Mouse (Mus musculus): ENCODE measurements at regions not wholly inside any gene's neighbourhood (a gene's known extent, or its start where the extent isn't known, plus 50 kb on each side); places are given as distances from the start of the nearest gene placed in this dataset.

- H3K27ac ChIP-seq (replicated peaks; ENCODE audit: low read depth, low read length) = no peak overlapping the region
- no peak overlapping the region for H3K4me3 ChIP-seq (ENCODE audit: low read depth, low read length)
- no peaks in the 10 kb centered on the region for H3K9me3 ChIP-seq (replicated peaks; ENCODE audit: control insufficient read depth, low read length)
- DNase-seq (ENCODE audit: low spot score) (no peak), ATAC-seq (replicated peaks; ENCODE audit: insufficient number of reproducible peaks, low FRiP score, low TSS enrichment, low read depth) (no peak)
- no peaks in the 10 kb centered on the region for H3K4me1 ChIP-seq (ENCODE audit: control insufficient read depth, insufficient read depth, low read length)
- no peaks in the 10 kb centered on the region for H3K36me3 ChIP-seq (replicated peaks; ENCODE audit: control insufficient read depth, insufficient read depth, low read depth, low read length)
- H3K27me3 ChIP-seq (ENCODE audit: control insufficient read depth, insufficient read depth, low read length) = no peaks in the 10 kb centered on the region
- no peak overlapping the region for H3K9ac ChIP-seq (replicated peaks; ENCODE audit: low read length)
- no peak overlapping the region for H3K4me2 ChIP-seq (ENCODE audit: low read depth, low read length)
- WGBS = 41% methylated on average over 2 of the region's 2 CpGs
These were observed 355.4 kb upstream of the Marcks start for GRCm38 (mm10) chr10:37494098-37494497.

GRCm38 (mm10) chr10:37484311-37485023, 345.7 kb upstream of the Marcks start:
- no peaks in the 10 kb centered on the region for H3K27me3 ChIP-seq (ENCODE audit: control insufficient read depth, insufficient read depth, low read length)
- no peak overlapping the region for H3K4me2 ChIP-seq (ENCODE audit: low read depth, low read length)
- H3K9me3 ChIP-seq (replicated peaks; ENCODE audit: control insufficient read depth, low read length) = no peaks in the 10 kb centered on the region
- H3K27ac ChIP-seq (replicated peaks; ENCODE audit: low read depth, low read length) = no peak overlapping the region
- ATAC-seq (replicated peaks; ENCODE audit: insufficient number of reproducible peaks, low FRiP score, low TSS enrichment, low read depth) (no peak), DNase-seq (ENCODE audit: low spot score) (no peak)
- H3K4me1 ChIP-seq (ENCODE audit: control insufficient read depth, insufficient read depth, low read length) = no peaks in the 10 kb centered on the region
- no peaks in the 10 kb centered on the region for H3K36me3 ChIP-seq (replicated peaks; ENCODE audit: control insufficient read depth, insufficient read depth, low read depth, low read length)
- no peak overlapping the region for H3K4me3 ChIP-seq (ENCODE audit: low read depth, low read length)
- WGBS = 66% methylated on average over 6 of the region's 6 CpGs
- no peak overlapping the region for H3K9ac ChIP-seq (replicated peaks; ENCODE audit: low read length)

- Histone ChIP-seq H3K4me1 (ENCODE audit: control insufficient read depth, insufficient read depth, low read length) (no peaks in the 10 kb centered on the region), H3K27me3 (ENCODE audit: control insufficient read depth, insufficient read depth, low read length) (no peaks in the 10 kb centered on the region), H3K9ac (replicated peaks; ENCODE audit: low read length) (no peak overlapping the region), H3K9me3 (replicated peaks; ENCODE audit: control insufficient read depth, low read length) (no peaks in the 10 kb centered on the region), H3K36me3 (replicated peaks; ENCODE audit: control insufficient read depth, insufficient read depth, low read depth, low read length) (no peaks in the 10 kb centered on the region), H3K4me3 (ENCODE audit: low read depth, low read length) (no peak overlapping the region), H3K4me2 (ENCODE audit: low read depth, low read length) (no peak overlapping the region), H3K27ac (replicated peaks; ENCODE audit: low read depth, low read length) (no peak overlapping the region)
- 38% methylated on average over 4 of the region's 4 CpGs for WGBS
- ATAC-seq (replicated peaks; ENCODE audit: insufficient number of reproducible peaks, low FRiP score, low TSS enrichment, low read depth) = no peak
- no peak for DNase-seq (ENCODE audit: low spot score)
These were observed 344.8 kb upstream of the Marcks start for GRCm38 (mm10) chr10:37483521-37483920.

- no peak overlapping the region for H3K27ac ChIP-seq (replicated peaks; ENCODE audit: low read depth, low read length)
- no peak overlapping the region for H3K9ac ChIP-seq (replicated peaks; ENCODE audit: low read length)
- 80% methylated on average over 1 of the region's 1 CpGs for WGBS
- no peaks in the 10 kb centered on the region for H3K36me3 ChIP-seq (replicated peaks; ENCODE audit: control insufficient read depth, insufficient read depth, low read depth, low read length)
- H3K4me1 ChIP-seq (ENCODE audit: control insufficient read depth, insufficient read depth, low read length) = no peaks in the 10 kb centered on the region
- no peak overlapping the region for H3K4me3 ChIP-seq (ENCODE audit: low read depth, low read length)
- no peak overlapping the region for H3K4me2 ChIP-seq (ENCODE audit: low read depth, low read length)
- ATAC-seq (replicated peaks; ENCODE audit: insufficient number of reproducible peaks, low FRiP score, low TSS enrichment, low read depth) = no peak
- H3K9me3 ChIP-seq (replicated peaks; ENCODE audit: control insufficient read depth, low read length) = no peaks in the 10 kb centered on the region
- H3K27me3 ChIP-seq (ENCODE audit: control insufficient read depth, insufficient read depth, low read length) = no peaks in the 10 kb centered on the region
- no peak for DNase-seq (ENCODE audit: low spot score)
These were observed 343.2 kb upstream of the Marcks start for GRCm38 (mm10) chr10:37481879-37482278.

GRCm38 (mm10) chr10:37480331-37480730, 341.6 kb upstream of the Marcks start:
- Histone ChIP-seq H3K36me3 (replicated peaks; ENCODE audit: control insufficient read depth, insufficient read depth, low read depth, low read length) (no peaks in the 10 kb centered on the region), H3K4me1 (ENCODE audit: control insufficient read depth, insufficient read depth, low read length) (no peaks in the 10 kb centered on the region), H3K4me2 (ENCODE audit: low read depth, low read length) (no peak overlapping the region), H3K9me3 (replicated peaks; ENCODE audit: control insufficient read depth, low read length) (no peaks in the 10 kb centered on the region), H3K27ac (replicated peaks; ENCODE audit: low read depth, low read length) (no peak overlapping the region), H3K4me3 (ENCODE audit: low read depth, low read length) (no peak overlapping the region), H3K27me3 (ENCODE audit: control insufficient read depth, insufficient read depth, low read length) (no peaks in the 10 kb centered on the region), H3K9ac (replicated peaks; ENCODE audit: low read length) (no peak overlapping the region)
- ATAC-seq (replicated peaks; ENCODE audit: insufficient number of reproducible peaks, low FRiP score, low TSS enrichment, low read depth) (no peak), DNase-seq (ENCODE audit: low spot score) (no peak)
- 79% methylated on average over 1 of the region's 1 CpGs for whole genome bisulfite sequencing

GRCm38 (mm10) chr10:37478108-37478507, 339.4 kb upstream of the Marcks start:
- Histone ChIP-seq H3K9me3 (replicated peaks; ENCODE audit: control insufficient read depth, low read length) (no peaks in the 10 kb centered on the region), H3K36me3 (replicated peaks; ENCODE audit: control insufficient read depth, insufficient read depth, low read depth, low read length) (no peaks in the 10 kb centered on the region), H3K27me3 (ENCODE audit: control insufficient read depth, insufficient read depth, low read length) (no peaks in the 10 kb centered on the region), H3K4me2 (ENCODE audit: low read depth, low read length) (no peak overlapping the region), H3K4me1 (ENCODE audit: control insufficient read depth, insufficient read depth, low read length) (no peaks in the 10 kb centered on the region), H3K9ac (replicated peaks; ENCODE audit: low read length) (no peak overlapping the region), H3K4me3 (ENCODE audit: low read depth, low read length) (no peak overlapping the region), H3K27ac (replicated peaks; ENCODE audit: low read depth, low read length) (no peak overlapping the region)
- DNase-seq (ENCODE audit: low spot score) (no peak), ATAC-seq (replicated peaks; ENCODE audit: insufficient number of reproducible peaks, low FRiP score, low TSS enrichment, low read depth) (no peak)
- 92% methylated on average over 2 of the region's 2 CpGs for WGBS

- Histone ChIP-seq H3K27me3 (ENCODE audit: control insufficient read depth, insufficient read depth, low read length) (no peaks in the 10 kb centered on the region), H3K9me3 (replicated peaks; ENCODE audit: control insufficient read depth, low read length) (no peaks in the 10 kb centered on the region), H3K27ac (replicated peaks; ENCODE audit: low read depth, low read length) (no peak overlapping the region), H3K4me3 (ENCODE audit: low read depth, low read length) (no peak overlapping the region), H3K36me3 (replicated peaks; ENCODE audit: control insufficient read depth, insufficient read depth, low read depth, low read length) (no peaks in the 10 kb centered on the region), H3K4me1 (ENCODE audit: control insufficient read depth, insufficient read depth, low read length) (no peaks in the 10 kb centered on the region), H3K9ac (replicated peaks; ENCODE audit: low read length) (no peak overlapping the region), H3K4me2 (ENCODE audit: low read depth, low read length) (no peak overlapping the region)
- DNase-seq (ENCODE audit: low spot score) (no peak), ATAC-seq (replicated peaks; ENCODE audit: insufficient number of reproducible peaks, low FRiP score, low TSS enrichment, low read depth) (no peak)
- WGBS = 77% methylated on average over 5 of the region's 5 CpGs
These were observed 334.4 kb upstream of the Marcks start for GRCm38 (mm10) chr10:37473086-37473485.

GRCm38 (mm10) chr10:37457384-37457783, 318.7 kb upstream of the Marcks start:
- Histone ChIP-seq H3K4me2 (ENCODE audit: low read depth, low read length) (no peak overlapping the region), H3K36me3 (replicated peaks; ENCODE audit: control insufficient read depth, insufficient read depth, low read depth, low read length) (no peaks in the 10 kb centered on the region), H3K27ac (replicated peaks; ENCODE audit: low read depth, low read length) (no peak overlapping the region), H3K4me3 (ENCODE audit: low read depth, low read length) (no peak overlapping the region), H3K27me3 (ENCODE audit: control insufficient read depth, insufficient read depth, low read length) (no peaks in the 10 kb centered on the region), H3K4me1 (ENCODE audit: control insufficient read depth, insufficient read depth, low read length) (no peaks in the 10 kb centered on the region), H3K9ac (replicated peaks; ENCODE audit: low read length) (no peak overlapping the region), H3K9me3 (replicated peaks; ENCODE audit: control insufficient read depth, low read length) (no peaks in the 10 kb centered on the region)
- WGBS = 85% methylated on average over 2 of the region's 2 CpGs
- ATAC-seq (replicated peaks; ENCODE audit: insufficient number of reproducible peaks, low FRiP score, low TSS enrichment, low read depth) (no peak), DNase-seq (ENCODE audit: low spot score) (no peak)
